Mouse (Mus musculus) brain, adult 2 months (tissue): ENCODE measurements at regions not wholly inside any gene's neighbourhood (a gene's known extent, or its start where the extent isn't known, plus 50 kb on each side); places are given as distances from the start of the nearest gene placed in this dataset.

ENCODE experiments used
- DNase-seq: peaks from one replicate; pipeline ENCODE4 v3.0.0; 2011; ENCODE audit warnings: low read depth, low spot score

DNA sequence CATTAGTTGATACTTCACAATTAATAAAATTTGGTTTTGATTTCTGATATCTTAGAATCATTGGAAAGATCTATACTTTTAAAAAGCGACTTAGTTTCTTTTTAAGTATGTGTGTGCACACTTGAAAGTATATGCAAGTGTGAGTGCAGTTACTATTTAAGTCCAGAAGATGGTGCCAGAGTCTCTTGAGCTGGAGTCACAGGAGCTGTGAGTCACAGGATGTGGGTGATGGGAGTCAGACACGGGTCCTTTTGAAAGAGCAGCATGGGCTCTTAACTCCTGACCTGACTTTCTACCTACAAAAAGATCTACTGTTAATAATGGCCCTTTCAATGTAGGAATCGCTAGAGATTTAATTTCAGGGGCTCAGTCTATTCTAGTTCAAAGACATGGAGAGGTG is 87.8 kb upstream of the Cntnap4 start:
- DNase-seq: no peak

GRCm38 (mm10) chr8:112492286-112492685 is 77.6 kb upstream of the Cntnap4 start:
- peak; percentile 73 for DNase-seq

GRCm38 (mm10) chr8:112498881-112499399 is 70.9 kb upstream of the Cntnap4 start:
- no peak for DNase-seq

DNA sequence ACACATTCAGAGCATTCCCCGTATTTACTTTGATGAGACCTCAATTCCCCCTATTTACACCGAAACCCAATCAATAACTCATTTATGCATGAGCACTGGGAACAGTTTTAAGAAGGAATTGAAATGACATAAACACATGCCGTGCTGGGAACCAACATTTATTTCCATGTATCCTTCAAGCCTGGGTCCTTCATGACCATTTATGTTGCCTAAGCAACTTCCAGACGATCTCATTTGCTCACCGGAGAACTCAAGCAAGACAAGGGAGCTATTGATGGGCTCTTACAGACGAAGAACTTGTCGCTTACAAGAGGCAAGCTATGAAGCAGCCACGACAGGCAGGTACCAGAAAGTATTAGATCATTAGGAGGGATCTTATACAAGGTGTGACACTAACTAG is 65.8 kb upstream of the Cntnap4 start:
- DNase-seq: no peak
